Mouse (Mus musculus) megakaryocyte progenitor cell, adult 5-6 weeks (primary cell): ENCODE measurements around the gene Prrc2b. TPM values are rescaled to one million over a fixed set of nuclear protein-coding genes. Genes with fewer than 3 reads are reported as not detected.

Experiments used
- ATAC-seq: replicated peaks from 2 replicates; pipeline ENCODE4 v1.8.0; 2016; ENCODE audit warnings: mild to moderate bottlenecking, moderate TSS enrichment, inconsistent platforms; ENCODE audit not compliant: poor library complexity
- total RNA-seq, 2 experiments: library from RNA; stranded (forward) in 1 of 2; stranded (reverse) in 1 of 2; fragments of 157-497, 149-512 nt in 1 of 2; fragments of 200-1000 nt in 1 of 2; gene quantifications; 2 replicates each; pipeline versions ENCODE4 v1.2.3 to v1.2.4; 2015 to 2017

The Prrc2b gene
- total RNA-seq, 2 experiments from 2014 or later = 16.6 to 37.5 TPM

- ATAC-seq = no peak
These were observed 105.4 kb downstream of the Prrc2b start for GRCm38 (mm10) chr2:32256273-32256672.

DNA sequence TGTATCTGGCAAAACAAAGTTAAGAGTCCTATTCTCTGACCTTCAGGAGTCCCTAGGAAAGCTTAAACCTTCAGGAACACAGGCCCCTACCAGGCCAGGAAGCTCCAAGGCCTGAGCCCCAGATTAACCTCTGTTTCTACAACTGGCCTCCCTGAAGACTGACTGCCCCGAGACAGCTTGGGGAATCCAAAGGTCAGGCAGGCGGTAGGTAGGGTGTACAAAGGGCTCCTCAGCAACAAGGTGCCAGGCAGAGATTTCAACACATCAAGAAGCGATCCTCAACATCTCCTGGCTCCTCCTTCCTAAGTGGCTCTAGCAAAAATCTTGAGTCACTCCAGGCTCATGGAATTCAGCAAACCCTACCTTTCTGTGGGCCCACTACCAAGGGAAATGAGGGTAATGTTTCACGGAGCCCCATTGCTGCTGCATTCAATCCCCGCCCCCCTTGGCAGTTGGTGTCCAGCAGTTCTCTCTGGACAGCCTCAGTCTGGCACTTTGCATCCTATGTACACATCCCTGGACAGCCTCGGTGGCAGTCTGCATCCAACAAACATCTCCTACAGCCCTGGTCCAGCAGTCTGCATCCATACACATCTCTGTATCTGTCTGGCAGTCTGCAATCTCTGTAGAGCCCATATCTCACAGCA lies 108.1 kb downstream of the Prrc2b start:
- ATAC-seq = no peak

DNA sequence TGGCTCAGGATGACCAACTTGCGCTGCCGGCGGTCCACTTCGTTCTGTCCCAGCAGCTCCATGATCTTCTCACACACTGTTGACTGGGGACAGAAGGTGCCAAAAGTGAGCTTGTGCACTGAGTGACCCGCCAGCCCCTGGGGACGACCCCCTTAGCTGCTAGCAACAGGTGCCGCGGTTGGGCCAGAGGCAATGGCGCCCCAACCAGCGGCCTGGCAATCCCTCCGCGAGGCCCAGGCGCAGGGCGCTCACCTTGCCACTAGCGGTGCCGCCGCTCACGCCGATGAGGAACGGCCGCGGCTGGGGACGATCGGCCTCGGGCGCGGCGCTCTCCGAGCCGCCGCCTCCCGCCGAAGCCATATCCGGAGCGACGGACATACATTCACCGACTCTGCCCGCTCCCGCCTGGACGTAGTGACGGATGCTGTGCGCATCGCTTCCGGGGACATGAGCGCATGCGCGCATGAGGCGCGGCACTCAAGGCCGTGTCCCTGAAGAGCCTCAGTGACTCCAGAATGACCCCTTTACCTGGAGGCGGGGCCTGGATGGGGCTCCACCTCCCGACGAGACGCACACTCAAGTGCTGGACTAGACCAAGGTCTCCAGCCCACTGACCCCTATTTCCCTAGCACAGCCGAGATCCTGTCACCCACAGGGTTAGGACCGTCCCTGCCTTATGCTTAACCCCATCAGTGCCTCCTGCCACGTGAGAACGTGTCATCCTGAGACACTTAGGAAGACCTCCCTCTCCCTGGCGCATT lies 109.0 kb downstream of the Prrc2b start, which contains the start of gene Uck1:
Uck1 (minus strand) TSS at position 503 of the 761 bp plus-strand sequence.
- peak; percentile 91 for ATAC-seq

DNA sequence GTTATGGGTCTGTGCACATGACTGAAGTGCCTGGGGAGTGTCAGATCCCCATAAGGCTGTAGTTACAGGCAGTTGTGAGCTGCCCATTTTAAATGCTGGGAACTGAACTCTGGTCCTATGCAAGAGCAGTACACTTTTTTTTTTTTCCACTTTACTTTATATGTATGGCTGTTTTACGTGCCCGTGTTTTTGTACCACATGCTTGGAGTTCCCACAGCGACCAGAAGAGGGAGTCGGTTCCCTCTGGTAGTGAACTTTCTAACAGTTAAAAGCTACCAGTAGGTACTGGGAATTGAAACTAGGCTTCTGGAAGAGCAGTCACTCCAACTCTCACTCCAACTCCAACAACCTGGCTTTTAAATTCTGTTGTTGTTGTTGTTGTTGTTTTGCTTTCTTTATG lies 109.8 kb downstream of the Prrc2b start:
- ATAC-seq = peak; percentile 70

DNA sequence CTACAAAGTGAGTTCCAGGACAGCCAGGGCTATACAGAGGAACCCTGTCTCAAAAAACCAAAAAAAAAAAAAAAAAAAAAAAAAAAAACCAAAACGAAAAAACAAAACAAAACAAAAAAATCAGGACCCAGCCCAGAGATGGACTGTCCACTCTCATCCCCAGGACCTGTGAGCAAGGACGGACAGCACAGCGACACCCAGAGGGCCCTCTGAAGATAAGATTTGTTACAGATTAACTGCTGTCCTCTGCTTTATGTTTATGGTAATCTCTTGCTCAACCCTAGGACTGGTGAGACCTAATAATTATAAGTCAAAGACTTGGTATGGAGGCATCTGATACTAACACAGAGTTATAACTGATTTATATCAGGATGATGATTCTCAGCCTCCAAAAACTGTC lies 124.9 kb downstream of the Prrc2b start:
- no peak for ATAC-seq

DNA sequence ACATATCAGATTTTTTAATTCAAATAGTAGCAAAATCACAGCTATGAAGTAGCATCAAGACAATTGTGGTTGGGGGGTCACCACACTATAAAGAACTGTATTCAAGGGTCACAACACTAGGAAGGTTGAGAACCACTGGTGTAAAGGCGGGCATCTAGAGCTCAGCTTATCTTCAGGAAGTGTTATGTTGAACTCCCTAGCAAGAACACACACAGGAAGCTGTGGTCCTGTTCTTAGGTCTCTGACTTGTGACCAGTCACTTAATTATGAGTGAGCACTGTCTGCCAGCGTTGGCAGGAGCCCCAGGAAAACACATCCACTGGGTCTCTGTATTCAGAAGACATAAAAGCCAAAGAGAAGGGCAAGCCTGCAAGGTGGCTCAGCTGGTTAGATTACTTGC lies 131.4 kb downstream of the Prrc2b start:
- no peak for ATAC-seq

DNA sequence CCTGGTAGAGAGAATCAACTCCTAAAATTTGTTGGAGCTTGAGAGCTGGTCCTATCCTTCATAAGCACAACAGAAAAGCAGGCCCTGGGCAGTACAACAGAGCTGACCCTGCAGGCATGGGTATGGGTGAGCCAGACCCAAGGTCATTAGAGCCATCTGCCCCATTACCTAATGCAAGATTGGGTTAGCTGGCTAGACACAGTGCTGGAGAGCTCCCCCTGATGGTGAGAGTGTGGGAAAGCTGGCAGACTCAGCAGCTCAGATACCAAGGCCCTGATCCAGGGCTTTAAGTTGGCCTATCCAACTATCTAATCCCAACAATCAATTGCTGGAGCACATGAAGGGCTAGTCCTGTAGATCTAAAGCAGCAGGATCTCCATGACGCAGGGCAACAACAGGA lies 131.8 kb downstream of the Prrc2b start:
- peak; percentile 96 for ATAC-seq

GRCm38 (mm10) chr2:32283986-32284385 lies 133.1 kb downstream of the Prrc2b start:
- no peak for ATAC-seq

Other genes with a start within 250 kb of the Prrc2b start
- 0.24 and 0.25 TPM in 2 replicates for gene Aif1l, start 200.9 kb upstream of the Prrc2b start, total RNA-seq (2015)
- gene Aif1l, start 200.9 kb upstream of the Prrc2b start, total RNA-seq (2017) = 0.47 TPM in 1 of 2 replicates, not detected in the other
- 88.1 and 106 TPM in 2 replicates for gene Nup214, start 176.6 kb upstream of the Prrc2b start, total RNA-seq (2015)
- 30.7 and 59.6 TPM in 2 replicates for gene Nup214, start 176.6 kb upstream of the Prrc2b start, total RNA-seq (2017)
- gene Fam78a, start 66.2 kb upstream of the Prrc2b start, total RNA-seq (2015) = 8.9 and 11.9 TPM in 2 replicates
- gene Fam78a, start 66.2 kb upstream of the Prrc2b start, total RNA-seq (2017) = 7.5 and 10.8 TPM in 2 replicates
- gene Plpp7, start 55.6 kb upstream of the Prrc2b start, total RNA-seq (2015) = 1.4 TPM in 2 replicates
- 0.54 and 2.5 TPM in 2 replicates for gene Plpp7, start 55.6 kb upstream of the Prrc2b start, total RNA-seq (2017)
- 18.5 and 18.8 TPM in 2 replicates for gene Pomt1, start 85.5 kb downstream of the Prrc2b start, total RNA-seq (2015)
- gene Pomt1, start 85.5 kb downstream of the Prrc2b start, total RNA-seq (2017) = 32.2 and 32.6 TPM in 2 replicates
- 30.3 and 37.0 TPM in 2 replicates for gene Uck1, start 109.1 kb downstream of the Prrc2b start, total RNA-seq (2015)
- 25.2 and 26.9 TPM in 2 replicates for gene Uck1, start 109.1 kb downstream of the Prrc2b start, total RNA-seq (2017)
- 14.2 and 17.3 TPM in 2 replicates for gene Golga2, start 136.3 kb downstream of the Prrc2b start, total RNA-seq (2015)
- gene Golga2, start 136.3 kb downstream of the Prrc2b start, total RNA-seq (2017) = 50.4 and 50.7 TPM in 2 replicates
- gene Swi5, start 137.0 kb downstream of the Prrc2b start, total RNA-seq (2015) = 198 and 268 TPM in 2 replicates
- 359 and 386 TPM in 2 replicates for gene Swi5, start 137.0 kb downstream of the Prrc2b start, total RNA-seq (2017)
- gene Ciz1, start 201.2 kb downstream of the Prrc2b start, total RNA-seq (2015) = 59.9 and 69.0 TPM in 2 replicates
- 46.6 and 55.3 TPM in 2 replicates for gene Ciz1, start 201.2 kb downstream of the Prrc2b start, total RNA-seq (2017)
- not detected in 2 replicates for gene Dnm1, start 202.3 kb downstream of the Prrc2b start, total RNA-seq (2015)
- gene Dnm1, start 202.3 kb downstream of the Prrc2b start, total RNA-seq (2017) = not detected in 2 replicates
- 15.3 and 18.1 TPM in 2 replicates for gene 1110008P14Rik, start 230.9 kb downstream of the Prrc2b start, total RNA-seq (2015)
- 8.0 and 15.4 TPM in 2 replicates for gene 1110008P14Rik, start 230.9 kb downstream of the Prrc2b start, total RNA-seq (2017)
- 437 and 498 TPM in 2 replicates for gene Lcn2, start 237.2 kb downstream of the Prrc2b start, total RNA-seq (2015)
- 53.7 and 107 TPM in 2 replicates for gene Lcn2, start 237.2 kb downstream of the Prrc2b start, total RNA-seq (2017)
- gene Ptges2, start 244.8 kb downstream of the Prrc2b start, total RNA-seq (2015) = 6.3 and 12.1 TPM in 2 replicates
- gene Ptges2, start 244.8 kb downstream of the Prrc2b start, total RNA-seq (2017) = 9.5 and 10.6 TPM in 2 replicates